Mouse (Mus musculus) layer of hippocampus, postnatal 10 days (tissue): ENCODE measurements around the gene Olfr1475. TPM values are rescaled to one million over a fixed set of nuclear protein-coding genes. Genes with fewer than 3 reads are reported as not detected.
"Not testable (repeated sequence)": the region's sequence is repeated elsewhere in the genome, so short reads cannot be mapped to it uniquely, and the experiment has no call there.

Experiments used
- DNase-seq, 2 experiments: peaks; one replicate each; pipeline ENCODE4 v3.0.0; 2021; ENCODE audit warnings: low spot score in 2 of 2
- long read RNA-seq: library from polyadenylated mRNA; stranded (forward); transcript quantifications from one replicate; pipeline ENCODE4 v2.0.0, GENCODE M21; 2023
- total RNA-seq, 2 experiments: library from RNA; stranded (reverse); gene quantifications; 2 replicates each; pipeline ENCODE4 v1.2.3; 2021

Gene Olfr1475
- total RNA-seq, result not detected
- long read RNA-seq, result 0 reads

DNA sequence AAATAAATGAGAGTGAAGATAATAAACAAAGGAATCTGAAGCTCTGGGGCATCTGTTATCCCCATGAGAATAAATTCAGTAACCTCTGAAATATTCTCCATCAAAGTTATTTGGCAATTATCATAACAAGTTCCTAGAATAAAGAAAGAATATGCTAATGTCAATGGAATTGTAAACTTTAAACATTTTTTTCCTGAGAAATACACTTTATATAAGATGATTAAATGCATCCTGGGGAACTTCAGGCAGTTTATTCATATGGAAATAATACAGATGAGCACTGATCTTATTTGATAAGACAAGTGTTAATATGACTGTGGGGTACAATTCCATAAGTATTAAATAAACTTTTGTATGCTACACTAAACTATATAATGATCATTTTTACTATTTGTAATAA lies at the start of gene Olfr1475:
Gene Olfr1475, minus strand, starts transcription at position 101 of the 400 bp plus-strand sequence.
- DNase-seq, result no peak

DNA sequence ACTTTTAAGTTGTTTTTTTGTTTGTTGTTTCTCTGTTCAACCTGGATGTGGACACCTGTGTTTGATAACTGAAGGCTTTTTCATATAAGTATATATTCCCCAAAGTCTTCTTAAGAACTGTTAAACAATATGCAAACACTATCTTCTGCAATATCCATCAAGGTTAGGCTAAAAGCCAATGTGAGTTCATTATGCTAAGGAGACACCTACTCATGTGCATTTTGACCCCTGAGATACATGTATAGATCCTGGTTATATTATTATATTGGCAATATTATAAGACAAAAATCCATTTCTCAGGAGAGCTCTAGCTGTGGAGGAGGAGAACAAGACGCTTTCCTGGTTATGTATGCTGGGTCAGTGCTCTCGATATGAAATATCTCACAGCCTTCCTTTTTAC lies 47.6 kb upstream of the Olfr1475 start, which contains the start of gene Olfr1480:
Gene Olfr1480, plus strand, starts transcription at position 301 of the 400 bp plus-strand sequence.
- DNase-seq, result no peak

GRCm38 (mm10) chr19:13500246-13500645 lies 20.2 kb upstream of the Olfr1475 start, which contains the start of gene Olfr1477:
Gene Olfr1477, plus strand, starts transcription at chr19:13500546.
- DNase-seq, result no peak

GRCm38 (mm10) chr19:13469265-13469664 lies 10.7 kb downstream of the Olfr1475 start, which contains the start of gene Olfr1474:
Gene Olfr1474, plus strand, starts transcription at chr19:13469565.
- not testable (repeated sequence) for DNase-seq

DNA sequence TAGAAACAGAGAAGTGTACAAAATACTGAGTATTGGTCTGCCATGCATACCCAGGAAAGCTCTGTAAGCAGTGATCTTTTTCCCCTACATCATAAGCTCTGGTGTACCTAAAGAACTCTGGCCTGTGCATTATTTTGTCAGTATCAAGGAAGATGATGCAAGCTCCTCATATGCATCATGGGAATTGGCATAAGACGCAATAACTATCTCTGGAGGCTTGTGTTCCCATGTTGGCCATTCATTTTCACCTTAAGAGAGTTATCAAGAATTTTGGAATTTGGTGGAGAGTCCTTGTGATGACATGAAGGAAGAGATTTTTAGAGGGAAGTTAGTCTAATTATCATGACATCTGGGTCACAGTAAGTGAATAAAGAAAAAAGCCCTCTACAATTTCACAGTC lies 24.0 kb downstream of the Olfr1475 start, which contains the start of gene Olfr1472:
Gene Olfr1472, minus strand, starts transcription at position 101 of the 400 bp plus-strand sequence.
- no peak for DNase-seq

GRCm38 (mm10) chr19:13443109-13443508 lies 36.9 kb downstream of the Olfr1475 start, which contains the start of gene Olfr1471:
Gene Olfr1471, plus strand, starts transcription at chr19:13443409.
- not testable (repeated sequence) for DNase-seq

Other genes starting within 250 kb of the Olfr1475 start
- gene Olfr1463, start 248.9 kb downstream of the Olfr1475 start, total RNA-seq, result not detected
- gene Olfr1465, start 164.7 kb downstream of the Olfr1475 start, total RNA-seq, result not detected
- gene Olfr1466, start 141.3 kb downstream of the Olfr1475 start, total RNA-seq, result not detected
- gene Olfr1467, start 118.0 kb downstream of the Olfr1475 start, total RNA-seq, result not detected
- not detected for gene Olfr1469, start 72.3 kb downstream of the Olfr1475 start, total RNA-seq
- gene Olfr1471, start 36.8 kb downstream of the Olfr1475 start, total RNA-seq, result not detected
- not detected for gene Olfr1472, start 24.1 kb downstream of the Olfr1475 start, total RNA-seq
- gene Olfr1474, start 10.6 kb downstream of the Olfr1475 start, total RNA-seq, result not detected
- not detected for gene Olfr1477, start 20.4 kb upstream of the Olfr1475 start, total RNA-seq
- gene Olfr1480, start 47.7 kb upstream of the Olfr1475 start, total RNA-seq, result not detected
- gene Olfr1484, start 103.3 kb upstream of the Olfr1475 start, total RNA-seq, result not detected
- gene Olfr1487, start 137.2 kb upstream of the Olfr1475 start, total RNA-seq, result not detected
- gene Olfr1489, start 151.4 kb upstream of the Olfr1475 start, total RNA-seq, result not detected
- gene Olfr1490, start 170.9 kb upstream of the Olfr1475 start, total RNA-seq, result not detected
- not detected for gene Olfr1491, start 217.1 kb upstream of the Olfr1475 start, total RNA-seq
- gene Olfr1493-ps1, start 243.1 kb upstream of the Olfr1475 start, total RNA-seq, result not detected